Mouse (Mus musculus): ENCODE measurements around the gene Cbfa2t2.

GRCm38 (mm10) chr2:154577744-154578067 lies 141.4 kb downstream of the Cbfa2t2 start:
- TF ChIP-seq CTCF (IDR thresholded peaks at IDR 0.05; ENCODE audit: low read depth), result no peak
- TF ChIP-seq EP300 (IDR thresholded peaks at IDR 0.05; ENCODE audit: low read depth), result no peak
